Mouse (Mus musculus): ENCODE measurements at regions not wholly inside any gene's neighbourhood (a gene's known extent, or its start where the extent isn't known, plus 50 kb on each side); places are given as distances from the start of the nearest gene placed in this dataset.

GRCm38 (mm10) chr11:50547776-50548175 is 54.1 kb upstream of the Adamts2 start:
- Histone ChIP-seq H3K36me3 (no peaks in the 10 kb centered on the region), H3K4me2 (no peak overlapping the region), H3K4me1 (no peaks in the 10 kb centered on the region), H3K9me3 (no peaks in the 10 kb centered on the region), H3K9ac (no peak overlapping the region), H3K4me3 (no peak overlapping the region), H3K27me3 (no peaks in the 10 kb centered on the region), H3K27ac (no peak overlapping the region)
- 79% methylated on average over 2 of the region's 2 CpGs for WGBS
- ATAC-seq (ENCODE audit: borderline replicate concordance, extremely low read depth, low FRiP score, low TSS enrichment) = no peak

- no peaks in the 10 kb centered on the region for H3K36me3 ChIP-seq
- 70% methylated on average over 11 of the region's 11 CpGs for WGBS
- H3K9me3 ChIP-seq = no peaks in the 10 kb centered on the region
- no peak overlapping the region for H3K4me2 ChIP-seq
- no peak overlapping the region for H3K27ac ChIP-seq
- no peaks in the 10 kb centered on the region for H3K4me1 ChIP-seq
- H3K27me3 ChIP-seq = no peaks in the 10 kb centered on the region
- H3K9ac ChIP-seq = no peak overlapping the region
- no peak overlapping the region for H3K4me3 ChIP-seq
- ATAC-seq (ENCODE audit: borderline replicate concordance, extremely low read depth, low FRiP score, low TSS enrichment) = no peak
Observed at GRCm38 (mm10) chr11:50546456-50547144, 55.3 kb upstream of the Adamts2 start.

GRCm38 (mm10) chr11:50545421-50545820 is 56.5 kb upstream of the Adamts2 start:
- Histone ChIP-seq H3K9ac (no peak overlapping the region), H3K4me3 (no peak overlapping the region), H3K27me3 (no peaks in the 10 kb centered on the region), H3K9me3 (no peaks in the 10 kb centered on the region), H3K36me3 (no peaks in the 10 kb centered on the region), H3K4me2 (no peak overlapping the region), H3K4me1 (no peaks in the 10 kb centered on the region), H3K27ac (no peak overlapping the region)
- WGBS = 81% methylated on average over 6 of the region's 6 CpGs
- ATAC-seq (ENCODE audit: borderline replicate concordance, extremely low read depth, low FRiP score, low TSS enrichment) = no peak

- no peak overlapping the region for H3K9ac ChIP-seq
- H3K4me1 ChIP-seq = no peaks in the 10 kb centered on the region
- H3K36me3 ChIP-seq = no peaks in the 10 kb centered on the region
- no peak overlapping the region for H3K27ac ChIP-seq
- no peaks in the 10 kb centered on the region for H3K27me3 ChIP-seq
- H3K4me2 ChIP-seq = no peak overlapping the region
- WGBS = 66% methylated on average over 11 of the region's 11 CpGs
- H3K4me3 ChIP-seq = no peak overlapping the region
- no peaks in the 10 kb centered on the region for H3K9me3 ChIP-seq
- 0 out of 2 replicates have a peak, but pooled peaks have one; percentile 8 for ATAC-seq (ENCODE audit: borderline replicate concordance, extremely low read depth, low FRiP score, low TSS enrichment)
Observed at GRCm38 (mm10) chr11:50540136-50540535, 61.7 kb upstream of the Adamts2 start.

GRCm38 (mm10) chr11:50534266-50534665 is 67.6 kb upstream of the Adamts2 start:
- WGBS = 36% methylated on average over 2 of the region's 2 CpGs
- ATAC-seq (ENCODE audit: borderline replicate concordance, extremely low read depth, low FRiP score, low TSS enrichment) = no peak

GRCm38 (mm10) chr11:50527923-50528322 is 74.0 kb upstream of the Adamts2 start:
- no peak for ATAC-seq (ENCODE audit: borderline replicate concordance, extremely low read depth, low FRiP score, low TSS enrichment)
- WGBS = 49% methylated on average over 5 of the region's 5 CpGs
- no peaks in the 10 kb centered on the region for H3K4me1 ChIP-seq
- H3K36me3 ChIP-seq = no peaks in the 10 kb centered on the region
- no peaks in the 10 kb centered on the region for H3K27me3 ChIP-seq
- no peak overlapping the region for H3K27ac ChIP-seq
- H3K9me3 ChIP-seq = no peaks in the 10 kb centered on the region
- H3K9ac ChIP-seq = no peak overlapping the region
- H3K4me2 ChIP-seq = no peak overlapping the region
- no peak overlapping the region for H3K4me3 ChIP-seq

More at GRCm38 (mm10) chr11:50534266-50534665, 67.6 kb upstream of the Adamts2 start:
- Histone ChIP-seq H3K9me3 (no peaks in the 10 kb centered on the region), H3K4me2 (no peak overlapping the region), H3K27ac (no peak overlapping the region), H3K4me3 (no peak overlapping the region), H3K9ac (no peak overlapping the region), H3K4me1 (no peaks in the 10 kb centered on the region), H3K36me3 (no peaks in the 10 kb centered on the region), H3K27me3 (no peaks in the 10 kb centered on the region)

- no peak for ATAC-seq (ENCODE audit: borderline replicate concordance, extremely low read depth, low FRiP score, low TSS enrichment)
- Histone ChIP-seq H3K9ac (no peak overlapping the region), H3K4me3 (no peak overlapping the region), H3K27me3 (no peaks in the 10 kb centered on the region), H3K4me1 (no peaks in the 10 kb centered on the region), H3K4me2 (no peak overlapping the region), H3K36me3 (no peaks in the 10 kb centered on the region), H3K27ac (no peak overlapping the region), H3K9me3 (no peaks in the 10 kb centered on the region)
- WGBS = 84% methylated on average over 9 of the region's 9 CpGs
Observed at GRCm38 (mm10) chr11:50520162-50520561, 81.7 kb upstream of the Adamts2 start.

GRCm38 (mm10) chr11:50507882-50508281 is 77.0 kb upstream of the Rufy1 start:
- Histone ChIP-seq H3K27me3 (no peaks in the 10 kb centered on the region), H3K36me3 (no peaks in the 10 kb centered on the region), H3K4me2 (no peak overlapping the region), H3K9me3 (no peaks in the 10 kb centered on the region), H3K4me3 (no peak overlapping the region), H3K27ac (no peak overlapping the region), H3K9ac (no peak overlapping the region), H3K4me1 (no peaks in the 10 kb centered on the region)
- no peak for ATAC-seq (ENCODE audit: borderline replicate concordance, extremely low read depth, low FRiP score, low TSS enrichment)
- WGBS = 80% methylated on average over 5 of the region's 5 CpGs

GRCm38 (mm10) chr11:50507498-50507824 is 76.5 kb upstream of the Rufy1 start:
- H3K36me3 ChIP-seq = no peaks in the 10 kb centered on the region
- no peaks in the 10 kb centered on the region for H3K9me3 ChIP-seq
- WGBS = 88% methylated on average over 4 of the region's 4 CpGs
- H3K4me1 ChIP-seq = no peaks in the 10 kb centered on the region
- no peak overlapping the region for H3K4me3 ChIP-seq
- no peak overlapping the region for H3K9ac ChIP-seq
- H3K27me3 ChIP-seq = no peaks in the 10 kb centered on the region
- no peak overlapping the region for H3K27ac ChIP-seq
- ATAC-seq (ENCODE audit: borderline replicate concordance, extremely low read depth, low FRiP score, low TSS enrichment) = no peak
- H3K4me2 ChIP-seq = no peak overlapping the region

GRCm38 (mm10) chr11:50506820-50507497 is 76.0 kb upstream of the Rufy1 start:
- Histone ChIP-seq H3K4me1 (no peaks in the 10 kb centered on the region), H3K27ac (no peak overlapping the region), H3K9me3 (no peaks in the 10 kb centered on the region), H3K4me3 (no peak overlapping the region), H3K36me3 (no peaks in the 10 kb centered on the region), H3K9ac (no peak overlapping the region), H3K4me2 (no peak overlapping the region), H3K27me3 (no peaks in the 10 kb centered on the region)
- 72% methylated on average over 5 of the region's 5 CpGs for WGBS
- no peak for ATAC-seq (ENCODE audit: borderline replicate concordance, extremely low read depth, low FRiP score, low TSS enrichment)

- no peak overlapping the region for H3K4me3 ChIP-seq
- 0 out of 2 replicates have a peak, but pooled peaks have one; percentile 19 for ATAC-seq (ENCODE audit: borderline replicate concordance, extremely low read depth, low FRiP score, low TSS enrichment)
- H3K27me3 ChIP-seq = no peaks in the 10 kb centered on the region
- 38% methylated on average over 12 of the region's 12 CpGs for WGBS
- peak overlapping the region; percentile 22; the same call in 1 of the 2 replicates for H3K4me2 ChIP-seq
- H3K9ac ChIP-seq = no peak overlapping the region
- no peaks in the 10 kb centered on the region for H3K9me3 ChIP-seq
- no peaks in the 10 kb centered on the region for H3K36me3 ChIP-seq
- H3K27ac ChIP-seq = no peak overlapping the region; the same call in 1 of the 2 replicates
- peaks cover 4% of the 10 kb centered on the region; the same call in 1 of the 2 replicates for H3K4me1 ChIP-seq
Observed at GRCm38 (mm10) chr11:50501352-50501751, 70.4 kb upstream of the Rufy1 start.

- H3K9me3 ChIP-seq = no peaks in the 10 kb centered on the region
- WGBS = 87% methylated on average over 5 of the region's 5 CpGs
- no peaks in the 10 kb centered on the region for H3K27me3 ChIP-seq
- ATAC-seq (ENCODE audit: borderline replicate concordance, extremely low read depth, low FRiP score, low TSS enrichment) = no peak
- H3K27ac ChIP-seq = no peak overlapping the region
- H3K4me3 ChIP-seq = no peak overlapping the region
- H3K4me1 ChIP-seq = no peaks in the 10 kb centered on the region
- no peak overlapping the region for H3K9ac ChIP-seq
- H3K36me3 ChIP-seq = no peaks in the 10 kb centered on the region
- H3K4me2 ChIP-seq = no peak overlapping the region
Observed at GRCm38 (mm10) chr11:50493123-50493476, 62.2 kb upstream of the Rufy1 start.
